Mouse (Mus musculus): ENCODE data around the gene Myo16. TPM values are rescaled to one million over a fixed set of nuclear protein-coding genes. Genes with fewer than 3 reads are reported as not detected.

The Myo16 gene
- under 1 TPM; 0.31 to 0.86 TPM for total RNA-seq (2021)
- long read RNA-seq, experiment 1, partial matches to known transcripts = 1 of 1 reads
- long read RNA-seq, experiment 1, other reads (novel, unspliced or antisense) = 0 of 1 reads
- long read RNA-seq, experiment 2, partial matches to known transcripts = 0 of 1 reads
- long read RNA-seq, experiment 2, other reads (novel, unspliced or antisense) = 1 of 1 reads

GRCm38 (mm10) chr8:10153611-10154438 is at the start of gene Myo16:
Gene Myo16, plus strand, starts transcription at chr8:10153911.
- intact Hi-C loops (cut with DNase I) = no loop called here
- DNase-seq = no peak

DNA sequence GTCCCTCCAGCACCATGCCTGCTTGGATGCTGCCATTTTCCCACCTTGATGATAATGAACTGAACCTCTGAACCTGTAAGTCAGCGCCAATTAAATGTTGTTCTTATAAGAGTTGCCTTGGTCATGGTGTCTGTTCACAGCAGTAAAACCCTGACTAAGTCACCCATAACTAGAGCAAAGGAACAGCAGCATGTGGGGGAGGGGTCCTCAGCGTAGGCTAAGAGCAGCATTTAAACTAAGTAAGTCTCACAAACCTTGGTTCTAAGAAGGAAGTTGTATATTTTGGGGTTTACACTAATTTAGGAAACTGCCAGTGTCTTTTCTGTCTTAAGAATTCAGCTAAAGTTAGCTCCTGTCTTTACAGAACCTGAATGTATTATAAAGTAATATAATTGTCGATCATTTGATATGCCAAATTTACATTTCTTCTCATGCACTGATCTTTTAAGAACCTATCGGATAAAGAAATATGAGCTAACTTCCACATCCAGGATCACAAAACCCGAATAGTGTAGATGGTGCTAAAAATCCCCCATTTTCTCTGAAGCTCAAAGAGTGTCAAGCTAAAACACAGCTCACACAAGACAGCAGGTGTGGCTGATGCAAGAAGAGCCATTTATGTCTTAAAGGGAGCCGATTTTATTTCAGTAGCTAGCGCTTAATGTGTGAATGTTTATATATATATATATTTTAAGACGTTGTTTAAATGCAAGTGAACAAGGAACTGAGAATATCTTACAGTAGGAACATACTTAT is 45.0 kb upstream of the Myo16 start:
- intact Hi-C loops (cut with DNase I) = no loop called here
- no peak for DNase-seq

- DNase-seq = no peak
- intact Hi-C loops (cut with DNase I) = no loop called here
Measured at GRCm38 (mm10) chr8:10122749-10123148, 31.0 kb upstream of the Myo16 start.

DNA sequence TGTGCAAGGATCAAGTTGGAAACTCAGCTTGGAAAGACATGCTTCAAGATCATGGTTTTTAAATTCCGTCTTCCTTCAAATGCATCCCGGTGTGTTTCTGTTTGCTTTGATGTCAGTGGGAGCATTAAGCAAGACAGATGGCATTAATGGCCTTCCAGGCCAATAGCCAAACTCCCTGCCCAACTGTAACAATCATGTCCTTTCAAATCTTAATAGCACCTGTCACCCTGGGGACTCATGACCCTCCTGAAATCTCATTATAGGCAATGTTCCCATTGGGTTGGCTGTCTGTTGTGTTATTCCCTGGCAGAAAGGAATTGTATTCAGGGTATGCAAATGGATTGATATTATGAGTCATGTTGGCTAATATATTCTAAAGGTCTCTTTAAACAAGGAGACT is 30.3 kb upstream of the Myo16 start:
- no peak for DNase-seq
- intact Hi-C loops (cut with DNase I) = no loop called here

GRCm38 (mm10) chr8:10125684-10126083 is 28.0 kb upstream of the Myo16 start:
- intact Hi-C loops (cut with DNase I) = no loop called here

GRCm38 (mm10) chr8:10130513-10131414 is 22.9 kb upstream of the Myo16 start:
- DNase-seq = no peak
- intact Hi-C loops (cut with DNase I) = no loop called here

More at GRCm38 (mm10) chr8:10125684-10126083, 28.0 kb upstream of the Myo16 start:
- DNase-seq = no peak

GRCm38 (mm10) chr8:10139536-10139935 is 14.2 kb upstream of the Myo16 start:
- DNase-seq = no peak
- intact Hi-C loops (cut with DNase I) = no loop called here

DNA sequence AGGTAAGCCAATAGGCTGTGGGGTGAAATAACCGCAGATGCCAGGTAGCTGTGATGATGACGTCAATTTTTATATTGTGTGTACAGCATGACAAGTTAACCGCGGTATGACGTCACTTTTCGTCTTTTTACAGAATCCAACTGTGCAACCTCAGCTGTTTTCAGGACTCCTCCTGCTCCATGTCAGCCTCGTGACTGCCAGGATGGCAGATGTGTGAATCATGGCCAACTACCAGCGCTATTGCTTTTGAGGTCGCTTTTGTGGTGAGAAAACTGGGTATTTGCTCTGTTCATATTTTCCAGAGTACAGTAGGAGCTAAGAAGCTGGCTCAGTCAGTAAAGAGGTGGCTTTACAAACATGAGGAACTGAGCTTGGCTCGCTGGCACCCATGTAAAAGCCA is 9.8 kb upstream of the Myo16 start:
- DNase-seq = no peak
- intact Hi-C loops (cut with DNase I) = no loop called here

DNA sequence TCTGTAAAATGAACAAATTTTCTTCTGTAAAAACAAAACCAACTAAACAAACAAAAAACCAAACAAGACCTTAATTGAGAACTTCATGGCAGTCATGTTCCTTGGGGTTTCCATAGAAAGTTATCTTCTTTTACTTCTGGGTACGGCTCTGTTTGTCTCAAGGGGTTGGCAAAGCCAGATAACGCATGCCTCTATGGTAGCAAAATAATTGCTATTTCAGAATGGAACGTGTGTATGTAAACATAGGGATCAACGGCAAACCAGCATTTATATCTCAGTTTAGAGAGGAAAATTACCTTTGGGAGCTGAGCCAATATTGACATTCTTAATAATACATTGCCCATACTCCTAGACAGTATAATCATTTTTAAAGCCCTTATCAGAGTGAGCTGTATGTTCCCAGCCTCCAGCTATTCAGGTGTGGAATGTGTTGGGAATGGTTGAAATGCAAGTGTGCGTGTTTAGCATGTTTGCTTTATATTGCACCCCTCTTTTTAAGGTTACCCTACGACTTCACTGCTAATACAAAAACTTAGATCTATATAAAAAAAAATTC is 1.9 kb upstream of the Myo16 start:
- intact Hi-C loops (cut with DNase I) = no loop called here
- DNase-seq = no peak

DNA sequence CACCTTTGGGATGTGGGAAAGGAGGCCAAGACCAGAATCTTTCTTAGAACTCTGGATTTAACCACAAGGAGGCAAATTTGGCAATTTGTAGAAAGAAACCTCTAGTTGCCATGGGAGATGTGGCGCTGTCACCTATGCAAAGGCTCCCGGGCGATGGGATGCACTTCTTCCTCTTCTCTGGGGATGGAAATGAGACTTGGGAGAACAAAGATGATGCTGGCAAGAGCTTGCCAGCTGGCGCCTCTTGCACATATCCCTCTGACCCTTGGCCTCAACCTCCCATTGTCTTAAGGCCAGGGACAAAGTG is 681 bp downstream of the Myo16 start:
- DNase-seq = no peak
- intact Hi-C loops (cut with DNase I) = no loop called here

DNA sequence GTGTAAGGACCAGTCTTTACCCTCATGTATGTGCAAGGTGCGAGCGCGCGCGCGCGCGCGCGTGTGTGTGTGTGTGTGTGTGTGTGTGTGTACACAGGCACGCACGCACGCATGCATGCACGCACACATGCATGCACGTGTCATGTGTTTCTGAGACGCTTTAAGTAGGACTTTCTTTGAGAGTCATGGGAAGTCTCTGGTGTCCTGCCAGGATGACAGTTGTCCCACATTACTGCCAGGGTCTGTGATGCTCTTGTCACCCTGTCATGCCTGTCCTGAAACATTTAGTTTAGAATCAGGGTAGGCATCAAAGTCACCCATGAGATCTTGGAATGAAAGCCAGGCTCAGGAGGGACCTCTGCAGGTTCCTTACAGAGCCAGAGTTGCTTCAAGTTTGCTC is 1.4 kb downstream of the Myo16 start:
- DNase-seq = no peak
- intact Hi-C loops (cut with DNase I) = no loop called here

DNA sequence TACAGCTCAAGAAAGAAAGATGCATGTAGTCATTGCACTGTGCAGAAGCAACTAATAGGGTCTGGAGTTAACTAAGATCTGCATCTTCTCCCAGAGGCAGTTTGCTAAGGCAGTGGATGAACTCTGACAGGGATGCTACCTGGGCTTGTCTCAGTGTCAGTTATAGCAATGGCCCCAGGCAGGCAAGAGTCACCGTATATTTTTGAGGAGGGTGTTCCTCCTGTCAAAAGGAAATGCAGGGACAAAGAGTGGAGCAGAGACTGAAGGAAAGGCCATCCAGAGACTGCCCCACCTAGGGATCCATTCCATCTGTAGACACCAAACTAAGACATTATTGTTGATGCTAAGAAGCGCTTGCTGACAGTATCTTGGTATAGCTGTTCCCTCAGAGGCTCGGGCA is 7.4 kb downstream of the Myo16 start:
- intact Hi-C loops (cut with DNase I) = no loop called here
- DNase-seq = no peak

- intact Hi-C loops (cut with DNase I) = no loop called here
- DNase-seq = no peak
Measured at GRCm38 (mm10) chr8:10164959-10165358, 11.2 kb downstream of the Myo16 start.

DNA sequence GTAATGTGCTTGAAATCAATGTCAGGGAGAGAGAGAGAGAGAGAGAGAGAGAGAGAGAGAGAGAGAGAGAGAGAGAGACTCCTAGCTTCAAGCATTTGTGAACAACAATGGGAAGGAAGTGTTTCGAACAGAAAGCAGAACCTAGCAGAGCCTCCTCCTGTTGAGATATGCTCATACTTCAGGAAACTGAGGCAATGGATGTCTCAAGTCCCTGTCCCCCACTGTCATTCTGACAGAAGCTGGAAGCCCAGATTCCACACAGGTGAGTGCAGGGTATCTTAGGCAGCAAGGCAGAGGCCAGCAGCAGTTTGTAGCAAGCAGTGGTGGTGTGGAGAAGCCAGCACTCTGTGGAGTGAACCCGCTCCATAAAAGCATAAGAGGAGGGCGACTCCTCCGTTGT is 14.6 kb downstream of the Myo16 start:
- DNase-seq = no peak
- intact Hi-C loops (cut with DNase I) = no loop called here

GRCm38 (mm10) chr8:10169894-10170293 is 16.2 kb downstream of the Myo16 start:
- intact Hi-C loops (cut with DNase I) = no loop called here
- DNase-seq = no peak

DNA sequence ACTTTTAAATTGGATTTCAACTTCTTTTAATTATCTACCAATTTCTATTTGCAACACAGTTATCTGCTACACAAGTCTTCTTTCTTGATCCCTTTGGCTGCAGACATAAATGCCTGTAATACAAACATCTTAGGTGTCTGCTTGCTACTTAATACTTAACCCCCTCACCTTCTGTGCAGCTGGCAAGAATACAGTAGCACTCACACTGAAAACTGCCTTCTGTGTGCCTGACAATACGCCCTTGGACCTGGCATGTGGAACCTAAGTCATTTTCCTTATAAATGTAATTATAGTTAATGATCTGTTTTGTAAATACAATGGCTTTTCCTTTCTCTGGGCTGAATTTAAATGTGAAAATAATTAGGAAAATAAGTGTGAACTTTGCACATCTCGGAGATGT is 17.6 kb downstream of the Myo16 start:
- intact Hi-C loops (cut with DNase I) = no loop called here
- DNase-seq = no peak

DNA sequence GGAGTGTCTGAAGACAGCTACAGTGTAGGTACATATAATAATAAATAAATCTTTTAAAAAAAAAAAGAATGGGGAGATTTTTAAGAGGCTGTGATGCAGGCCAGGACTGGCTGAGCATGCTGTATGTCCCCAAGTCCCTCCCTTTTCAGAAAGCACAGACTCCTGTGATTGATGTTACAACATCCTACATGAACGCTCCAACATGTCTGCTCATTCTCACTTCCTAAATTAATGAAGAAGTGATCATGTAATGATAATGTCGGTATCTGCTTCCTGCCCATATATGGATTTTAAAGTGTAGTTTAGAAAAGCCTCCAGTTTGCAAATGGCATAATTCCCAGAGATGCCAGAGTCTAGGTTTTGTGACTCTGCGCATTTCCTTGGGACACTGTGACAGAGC is 18.6 kb downstream of the Myo16 start:
- intact Hi-C loops (cut with DNase I) = no loop called here
- no peak for DNase-seq

DNA sequence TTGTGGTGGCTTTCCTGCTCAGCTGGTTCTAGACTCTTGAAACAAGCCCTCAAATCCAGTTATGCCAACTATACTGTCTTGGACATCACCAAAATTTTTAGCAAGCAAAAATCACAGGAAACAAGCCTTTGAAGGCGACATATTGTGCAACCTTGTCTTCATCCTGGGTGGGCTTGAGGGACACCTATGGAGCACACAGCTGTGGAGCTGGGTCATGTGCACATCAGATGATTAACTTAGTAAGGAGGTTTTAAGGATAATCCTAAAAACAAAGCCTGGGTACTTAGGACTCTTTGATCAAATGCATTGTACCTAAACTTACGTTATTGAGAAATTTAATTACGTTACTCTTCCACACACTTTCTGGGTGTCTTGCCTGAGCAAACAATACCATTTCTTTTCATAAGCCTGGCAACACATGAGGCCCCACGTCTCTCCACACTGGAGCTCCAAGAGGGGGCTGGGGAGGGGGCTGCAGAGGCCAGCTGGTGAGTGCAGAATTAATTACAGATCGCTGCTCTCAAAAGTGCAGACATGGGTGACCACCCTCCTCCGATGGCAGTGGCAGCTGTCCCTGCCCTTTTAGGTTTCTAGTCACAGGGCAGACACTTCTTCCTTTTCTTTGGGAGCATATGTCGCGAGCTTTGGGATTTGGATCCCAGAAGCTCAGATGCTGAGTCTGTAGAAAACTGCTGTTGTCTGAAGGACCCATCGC is 19.5 kb downstream of the Myo16 start:
- DNase-seq = no peak
- intact Hi-C loops (cut with DNase I) = no loop called here

DNA sequence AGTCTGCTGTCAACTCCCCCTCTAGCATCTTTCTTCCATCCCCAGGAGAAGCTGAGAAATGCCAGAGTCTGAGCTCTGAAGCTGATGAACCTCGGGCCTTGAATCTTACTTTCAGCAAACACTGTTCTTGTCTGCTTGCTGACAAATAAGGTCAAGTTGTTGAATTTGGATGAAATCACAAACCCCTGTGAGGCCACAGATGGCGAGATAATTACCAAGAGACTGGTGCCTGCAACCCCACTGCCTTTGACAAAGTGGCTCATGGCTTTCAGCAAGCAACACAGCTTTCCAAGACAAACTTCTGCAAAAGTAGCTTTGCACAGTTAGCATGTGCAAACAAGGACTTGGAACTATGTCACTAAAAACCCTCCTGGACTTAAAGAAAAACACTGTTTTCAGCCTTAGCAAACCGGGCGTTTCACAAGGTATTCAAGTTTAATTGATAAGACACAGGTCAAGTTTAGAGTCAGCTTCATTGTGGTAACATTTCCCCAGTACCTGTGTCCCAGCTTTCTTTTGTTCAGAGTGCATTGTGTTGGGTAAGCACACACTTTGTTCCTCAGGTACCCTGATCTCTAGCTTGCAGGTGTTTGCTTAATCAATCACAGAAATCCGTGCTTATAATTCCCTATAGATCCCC is 20.6 kb downstream of the Myo16 start:
- intact Hi-C loops (cut with DNase I) = no loop called here
- DNase-seq = no peak

Measured in gastrocnemius, postnatal 36 days (tissue).